Mouse (Mus musculus): ENCODE measurements around the gene Cox20.

GRCm38 (mm10) chr1:178309487-178309886 lies 9.4 kb upstream of the Cox20 start:
- TF ChIP-seq RAD21 (IDR thresholded peaks at IDR 0.05; ENCODE audit: low read depth, low read length): no peak
- no peak for TF ChIP-seq HCFC1 (IDR thresholded peaks at IDR 0.05; ENCODE audit: low read depth, low read length)
- no peak for TF ChIP-seq MAFK (IDR thresholded peaks at IDR 0.05; ENCODE audit: insufficient replicate concordance, low read length)
- no peak for TF ChIP-seq SIN3A (IDR thresholded peaks at IDR 0.05; ENCODE audit: low read length)
- TF ChIP-seq SMC3 (IDR thresholded peaks at IDR 0.05; ENCODE audit: low read depth, low read length): no peak

All from CH12.LX (cell line).